Mouse (Mus musculus) G1E-ER4 (cell line): Measurements from ENCODE around the gene Mfsd13b. TPM values are rescaled to one million over a fixed set of nuclear protein-coding genes. Genes with fewer than 3 reads are reported as not detected.

Experiments
- GATA1 ChIP-seq: IDR thresholded peaks from one replicate; pipeline ENCODE4 v1.8.0; 2012; ENCODE audit warnings: low read length, inconsistent platforms
- polyA plus RNA-seq: library from polyadenylated mRNA; stranded (reverse); fragments of >175 nt; gene quantifications from 2 replicates; pipeline ENCODE4 v1.2.3, GENCODE M21; 2012

Mfsd13b gene
- polyA plus RNA-seq, 1 experiment: not detected

DNA sequence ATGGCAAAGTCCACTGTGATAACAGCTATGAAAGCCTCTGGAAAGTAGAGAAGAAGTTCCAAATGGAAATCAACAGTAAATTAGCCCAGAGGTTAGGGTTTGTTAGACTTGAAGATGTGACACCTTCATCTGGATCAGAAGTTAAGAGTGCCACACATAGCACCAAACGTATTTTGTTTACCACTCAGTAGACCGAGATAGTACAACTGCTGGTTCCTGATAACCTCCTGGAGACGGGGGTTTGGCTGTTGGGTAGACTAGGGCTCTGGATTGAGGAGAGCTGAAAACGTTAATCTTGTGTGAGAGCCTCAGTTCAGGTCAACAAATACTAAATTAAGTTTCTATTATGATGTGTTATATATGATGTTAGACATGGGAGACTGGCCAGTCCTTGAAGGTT is 2.3 kb upstream of the Mfsd13b start:
- TF ChIP-seq GATA1: peak; percentile 61

DNA sequence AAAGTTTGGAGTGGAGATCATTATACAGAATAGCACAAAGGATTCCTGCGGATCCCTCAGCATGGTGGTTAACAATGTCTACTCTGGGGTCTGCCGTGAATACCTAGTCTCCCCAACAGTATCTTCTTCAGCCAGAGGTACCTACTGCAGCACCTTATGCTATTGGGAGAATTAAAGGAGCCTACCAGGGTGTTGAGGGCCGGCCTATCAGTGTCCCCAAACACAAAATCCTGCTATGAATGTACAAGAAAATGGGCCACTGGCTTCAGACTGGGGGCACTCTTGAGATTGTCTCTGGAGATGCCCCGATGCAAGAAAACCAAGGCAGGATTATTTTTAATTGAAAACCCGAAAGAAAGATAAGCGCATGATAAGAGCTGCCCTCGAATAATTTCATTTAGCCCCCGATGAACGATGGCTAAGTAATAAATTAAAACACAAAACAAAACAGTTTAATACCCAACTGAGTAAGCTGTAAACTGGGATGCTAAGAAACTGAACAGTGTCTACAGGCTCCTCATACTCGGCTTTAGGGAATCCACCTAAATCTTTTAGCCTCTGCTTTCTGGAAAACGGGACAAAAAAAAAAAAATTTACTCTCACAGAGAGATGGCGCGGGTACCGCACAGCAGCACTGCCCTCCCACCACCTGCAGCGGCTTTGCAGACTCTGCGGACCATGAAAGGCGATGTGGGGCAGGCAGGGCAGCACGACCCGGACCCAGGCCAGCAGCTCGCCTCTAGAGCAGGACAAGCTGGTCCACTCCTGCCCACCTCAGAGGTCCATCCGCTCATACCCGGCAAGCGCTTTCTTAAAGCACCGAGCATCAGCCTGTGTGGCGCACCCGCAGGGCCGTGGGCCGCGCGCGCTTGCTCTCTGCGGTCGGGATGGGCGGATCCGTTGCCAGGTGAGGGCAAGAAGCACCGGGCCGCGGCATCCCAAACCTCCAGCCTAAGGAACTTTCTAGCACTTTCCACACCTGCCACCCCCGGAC is 1.1 kb upstream of the Mfsd13b start:
- no peak for TF ChIP-seq GATA1

DNA sequence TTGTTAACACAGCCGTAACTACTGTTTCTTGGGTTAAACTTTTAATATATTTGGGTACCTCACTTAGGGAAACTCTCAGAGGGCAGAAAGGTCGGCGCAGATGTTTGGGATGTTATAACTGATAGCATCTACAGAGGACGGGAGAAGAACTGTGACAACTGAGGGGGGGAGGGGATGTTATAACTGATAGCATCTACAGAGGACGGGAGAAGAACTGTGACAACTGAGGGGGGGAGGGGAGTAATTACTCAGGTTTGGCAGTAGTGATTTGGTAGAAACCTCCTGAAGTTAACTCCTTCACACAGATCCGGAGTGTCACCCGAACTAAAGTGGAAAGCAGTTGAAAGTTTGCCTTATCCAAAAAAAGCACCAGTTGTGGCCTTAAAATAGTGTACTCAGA is 659 bp downstream of the Mfsd13b start:
- no peak for TF ChIP-seq GATA1

DNA sequence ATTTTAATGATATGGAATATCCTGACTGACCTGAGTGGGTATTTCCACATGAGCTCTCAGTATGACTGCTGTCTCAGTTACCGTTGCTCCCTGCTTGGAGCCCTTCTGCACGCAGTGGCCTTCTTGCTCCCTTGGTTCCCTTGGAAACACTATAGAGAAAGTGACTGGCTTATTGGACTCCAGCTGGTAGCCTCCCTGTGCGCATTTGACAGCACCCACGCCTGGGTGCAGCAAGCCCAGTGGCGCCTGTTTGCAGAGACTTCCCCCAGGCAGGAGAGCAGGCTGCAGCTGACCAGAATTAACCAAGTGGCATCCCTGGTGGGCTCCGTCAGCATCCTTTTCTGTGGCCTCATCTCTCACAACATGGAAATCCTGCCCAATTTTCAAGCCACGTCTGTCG is 8.9 kb downstream of the Mfsd13b start:
- TF ChIP-seq GATA1: no peak

DNA sequence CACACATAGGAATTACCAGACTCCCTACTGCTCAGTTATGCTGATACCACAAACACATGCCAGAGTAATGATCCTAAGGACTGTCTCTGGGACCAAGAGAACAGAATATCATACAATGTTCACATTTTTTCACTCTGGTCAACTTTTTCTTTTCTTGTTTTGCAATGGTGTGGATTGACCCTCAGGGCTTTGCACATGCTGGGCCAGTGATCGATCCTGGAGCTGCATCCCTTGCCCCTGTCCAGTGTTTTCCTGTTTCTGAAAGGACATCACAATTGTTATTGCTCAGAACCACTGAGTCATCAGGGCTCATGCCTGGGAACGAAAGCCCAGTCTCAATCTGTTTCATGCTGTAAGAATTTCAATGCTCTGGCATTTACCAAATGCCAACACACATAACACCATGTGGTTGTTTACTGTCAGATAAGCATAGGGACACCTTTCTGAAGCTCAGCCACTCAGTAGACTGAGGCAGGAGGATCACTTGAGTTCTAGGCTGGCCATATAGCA is 16.8 kb downstream of the Mfsd13b start:
- no peak for TF ChIP-seq GATA1

DNA sequence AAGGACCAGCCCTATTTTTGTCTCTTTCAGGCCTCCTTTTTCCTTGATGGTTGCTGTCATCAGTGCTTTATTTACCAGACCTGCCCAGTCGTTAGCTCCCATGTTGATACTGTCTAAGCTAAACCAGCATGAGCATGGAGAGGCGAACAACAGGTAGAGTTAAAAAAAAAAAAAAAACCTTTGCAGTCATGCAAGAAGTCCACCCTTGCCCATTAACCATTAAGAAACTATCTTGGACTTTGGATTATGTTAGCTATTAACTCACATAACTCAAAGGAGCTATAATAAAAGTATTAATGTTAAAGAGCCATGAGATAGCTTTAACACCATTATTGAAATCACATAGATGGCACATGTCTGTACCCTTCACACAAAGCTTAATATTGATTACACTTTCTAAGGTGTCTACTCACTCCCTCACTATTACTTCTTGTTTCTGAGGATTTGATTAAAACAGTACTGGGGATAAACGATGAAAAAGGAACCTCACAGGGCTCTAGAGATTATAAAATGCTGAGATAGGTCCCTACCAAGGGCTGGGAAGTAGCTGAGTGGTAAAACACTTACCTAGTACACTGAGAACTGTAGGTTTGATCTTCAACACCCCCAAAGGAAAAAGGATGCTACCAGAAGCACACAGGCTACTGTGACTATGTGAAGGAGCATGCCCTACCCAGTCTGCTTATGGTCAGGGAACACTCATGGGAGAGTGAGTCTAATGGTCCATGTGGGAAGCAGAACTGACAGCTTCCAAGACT is 17.9 kb downstream of the Mfsd13b start:
- TF ChIP-seq GATA1: no peak

DNA sequence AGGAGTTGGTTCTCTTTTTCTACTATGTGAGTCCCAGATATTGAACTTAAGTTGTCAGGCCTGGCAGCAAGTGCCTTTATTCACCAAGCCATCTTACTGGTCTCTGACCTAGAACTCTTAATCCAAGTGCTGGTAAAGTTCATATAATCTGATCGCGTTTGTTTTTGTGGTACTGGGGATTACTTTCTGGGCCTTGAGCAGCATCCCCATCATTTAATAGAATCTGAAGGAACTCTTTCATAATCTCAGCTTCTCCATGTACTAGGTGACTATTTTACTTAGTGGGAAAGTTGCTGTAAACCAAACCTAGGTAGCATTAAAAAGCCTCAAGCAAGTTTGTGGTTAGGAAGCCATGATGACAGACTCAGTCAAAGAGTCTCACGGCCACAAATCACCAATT is 19.6 kb downstream of the Mfsd13b start:
- no peak for TF ChIP-seq GATA1

DNA sequence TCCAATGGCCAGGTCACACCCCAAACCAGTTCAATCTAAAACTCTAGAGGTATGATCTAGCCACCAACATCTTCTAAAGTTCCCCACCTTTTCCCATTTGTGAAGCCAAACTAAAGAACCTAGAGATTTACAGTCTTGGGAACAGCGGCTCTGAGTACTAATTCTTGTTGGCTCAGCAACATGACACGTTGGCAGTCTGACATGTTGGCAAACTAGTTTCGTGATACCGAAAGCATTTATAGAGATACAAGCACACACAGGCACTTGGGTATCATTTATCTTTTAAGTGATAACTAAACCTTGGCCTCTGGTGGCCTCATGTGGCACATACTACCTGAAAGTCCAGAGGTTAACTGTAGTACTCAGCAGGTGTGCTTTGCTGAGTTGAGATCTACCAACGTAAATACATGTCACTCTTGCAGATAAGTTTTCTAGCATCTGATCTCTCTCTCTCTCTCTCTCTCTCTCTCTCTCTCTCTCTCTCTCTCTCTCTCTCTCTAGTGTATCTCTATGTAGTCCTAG is 20.2 kb downstream of the Mfsd13b start:
- TF ChIP-seq GATA1: no peak

DNA sequence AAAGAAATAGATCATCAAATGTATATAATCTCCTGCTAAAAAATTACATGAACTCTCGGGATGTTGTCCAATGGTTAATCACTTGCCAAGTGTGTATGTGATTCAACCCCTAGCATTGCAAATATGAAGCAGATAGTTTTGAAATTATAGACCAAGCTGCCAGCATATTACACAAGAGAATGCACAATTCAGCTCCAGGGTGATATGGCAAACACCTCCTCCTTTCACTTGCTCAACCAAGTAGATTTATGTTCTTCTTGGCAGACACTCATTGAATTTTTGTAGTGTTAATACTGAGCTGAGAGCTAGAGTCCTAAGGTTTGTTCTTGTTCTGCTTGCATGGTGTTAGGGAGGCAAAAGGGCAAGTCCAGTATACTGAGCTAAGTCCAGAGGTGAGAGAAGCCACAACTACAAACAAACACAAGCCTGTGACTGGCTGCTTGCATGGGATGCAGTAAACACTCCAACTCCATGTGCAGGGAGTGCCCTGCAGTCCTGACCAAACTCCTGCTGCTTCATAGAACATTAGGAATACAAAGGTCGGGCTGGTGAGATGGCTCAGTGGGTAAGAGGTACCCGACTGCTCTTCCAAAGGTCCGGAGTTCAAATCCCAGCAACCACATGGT is 21.6 kb downstream of the Mfsd13b start:
- no peak for TF ChIP-seq GATA1

DNA sequence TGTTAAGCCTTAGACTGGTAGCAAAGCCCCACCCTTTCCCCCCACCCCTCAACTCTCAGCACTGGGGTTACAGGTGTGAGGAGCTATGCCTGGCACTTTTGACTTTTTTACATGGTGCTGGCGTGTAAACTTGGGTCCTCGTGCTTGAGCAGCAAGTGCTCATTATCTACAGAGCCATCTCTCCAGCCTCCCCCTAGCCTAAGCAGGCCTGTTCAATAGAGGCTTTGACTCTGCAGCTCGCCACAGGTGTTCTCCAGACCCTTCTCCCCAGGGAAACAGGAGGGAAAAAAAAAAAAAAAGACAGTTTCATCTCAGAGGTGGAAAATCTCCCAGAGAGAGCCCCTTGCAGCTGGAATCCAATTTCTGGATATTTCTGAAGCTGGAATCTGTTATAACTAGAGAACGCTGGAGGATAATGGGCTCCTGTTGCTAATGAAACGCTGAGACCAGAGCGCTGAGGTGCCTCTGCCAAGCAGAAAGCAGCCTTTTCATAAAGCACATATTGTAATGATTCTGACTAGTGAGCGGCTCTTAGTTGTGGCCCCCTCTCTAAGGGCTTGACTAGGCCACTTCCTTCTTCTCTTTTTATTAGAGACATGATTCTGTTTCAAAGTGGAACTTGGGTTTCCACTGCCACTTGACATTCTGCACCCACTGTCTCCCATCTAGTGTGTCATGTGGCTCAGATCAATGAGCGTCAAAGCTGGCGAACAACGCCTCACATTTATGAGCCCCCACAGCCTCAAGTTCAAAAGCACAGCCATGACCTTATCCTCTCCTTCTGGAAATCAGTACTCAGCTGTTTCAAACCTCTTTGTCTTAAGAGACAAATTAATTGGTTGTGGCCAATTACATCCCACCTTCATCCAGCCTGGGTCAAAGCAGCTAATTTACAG is 29.7 kb downstream of the Mfsd13b start:
- no peak for TF ChIP-seq GATA1

DNA sequence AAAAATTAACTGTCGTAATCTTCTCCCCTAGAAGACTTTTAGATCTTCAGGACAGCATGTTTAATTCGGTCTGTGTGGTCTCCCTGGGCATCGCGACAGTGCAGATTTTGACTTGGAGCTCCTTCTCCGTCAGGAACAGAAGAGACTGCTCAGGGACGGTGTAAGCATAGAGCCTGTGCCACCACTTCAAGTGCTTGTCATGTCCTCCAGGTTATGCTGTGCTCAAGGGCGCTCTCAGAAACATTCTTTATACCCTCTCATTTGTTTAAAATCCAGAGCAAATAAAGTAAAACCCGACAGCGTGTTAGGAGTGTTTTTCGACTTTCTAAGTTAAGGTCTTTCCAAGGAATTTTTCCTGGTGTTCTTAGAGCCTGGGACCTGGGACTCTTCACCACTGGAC is 32.2 kb downstream of the Mfsd13b start:
- no peak for TF ChIP-seq GATA1

DNA sequence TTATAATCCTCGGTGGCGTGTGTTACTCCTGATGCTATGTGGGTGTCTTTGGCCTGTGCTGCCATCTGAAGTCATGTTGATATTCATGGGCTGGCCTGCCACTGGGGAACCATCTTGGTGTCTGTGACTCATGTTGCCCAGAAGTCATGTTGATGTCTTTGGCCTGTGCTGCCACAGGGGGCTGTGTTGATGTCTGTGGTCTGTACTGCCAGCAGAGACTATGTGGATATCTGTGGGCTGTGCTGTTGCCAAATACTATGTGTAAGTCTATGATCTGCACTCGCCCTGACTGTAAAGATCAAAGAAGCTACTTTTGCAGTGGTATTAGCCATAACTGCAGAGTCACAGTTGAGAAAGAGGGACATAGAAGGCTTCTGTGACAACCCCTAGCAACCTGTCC is 36.5 kb downstream of the Mfsd13b start:
- TF ChIP-seq GATA1: no peak

DNA sequence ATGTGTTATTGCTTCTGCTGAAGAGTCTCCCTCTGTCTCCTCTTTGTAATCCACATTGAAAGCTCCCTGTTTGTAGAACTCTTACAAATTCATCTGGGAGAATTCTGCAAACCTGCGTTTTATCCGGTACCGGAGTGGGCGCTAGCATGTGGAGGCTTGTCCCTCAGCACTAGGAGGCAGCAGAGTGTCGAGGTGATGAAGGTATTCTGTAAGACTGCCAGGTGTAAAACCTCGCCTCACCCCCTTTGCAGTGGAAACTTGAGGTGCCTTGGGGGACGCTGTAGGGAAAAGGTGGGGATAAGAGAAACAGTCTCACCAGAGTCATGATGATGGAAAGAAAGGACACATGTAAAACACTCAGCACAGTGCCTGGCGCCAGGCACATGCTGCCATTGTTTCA is 38.0 kb downstream of the Mfsd13b start:
- TF ChIP-seq GATA1: no peak

DNA sequence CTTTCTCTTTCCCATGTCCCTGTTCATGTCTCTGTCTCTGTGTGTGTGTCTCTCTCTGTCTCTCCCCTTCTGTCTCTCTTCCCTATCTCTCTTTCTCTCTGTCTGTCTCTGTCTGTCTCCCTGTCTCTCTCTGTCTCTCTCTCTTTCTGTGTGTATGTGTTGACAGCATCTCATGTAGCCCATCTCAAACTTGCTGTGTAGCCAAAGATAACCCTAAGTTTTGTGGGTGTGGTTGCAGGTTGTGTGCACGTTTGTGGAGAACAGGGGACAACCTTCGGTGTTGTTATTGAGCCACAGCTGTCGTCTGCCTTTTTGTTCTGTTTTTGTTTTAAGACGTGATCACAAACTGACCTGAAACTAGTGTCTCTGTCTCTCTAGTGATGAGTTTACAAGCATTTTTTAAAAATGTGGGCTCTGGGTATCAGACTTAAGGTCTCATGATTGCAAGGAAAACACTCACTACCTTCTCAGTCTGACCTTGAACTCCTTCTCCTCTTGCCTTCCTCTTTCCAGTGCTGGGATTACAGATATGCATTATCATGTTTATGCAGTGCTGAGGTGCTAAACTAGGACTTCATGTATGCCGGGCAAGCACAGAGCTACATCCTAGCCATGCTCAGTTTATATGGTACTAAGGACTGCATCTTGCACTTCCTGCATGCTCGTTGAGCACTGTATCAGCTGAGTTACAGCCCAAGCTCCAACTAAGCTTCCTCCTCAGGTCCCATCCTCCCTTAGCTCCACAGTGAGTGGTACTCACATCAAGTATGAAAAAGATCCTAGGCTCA is 43.1 kb downstream of the Mfsd13b start:
- no peak for TF ChIP-seq GATA1
